Mouse (Mus musculus) layer of hippocampus, adult 8-10 months (tissue): Measurements from ENCODE around the gene Slc35d3. TPM values are rescaled to one million over a fixed set of nuclear protein-coding genes. Genes with fewer than 3 reads are reported as not detected.
A peak's percentile ranks its signal among the peaks of the same experiment; 100 is the strongest.

Source experiments
- DNase-seq, 2 experiments: peaks; one replicate each; pipeline ENCODE4 v3.0.0; 2022; ENCODE audit warnings: low spot score in 2 of 2
- total RNA-seq, 4 experiments: library from RNA; stranded (reverse); gene quantifications; 2 replicates each; pipeline ENCODE4 v1.2.4; 2022

The Slc35d3 gene
- total RNA-seq, 4 experiments from 2014 or later: 0.41 to 0.62 (median 0.60) TPM

DNA sequence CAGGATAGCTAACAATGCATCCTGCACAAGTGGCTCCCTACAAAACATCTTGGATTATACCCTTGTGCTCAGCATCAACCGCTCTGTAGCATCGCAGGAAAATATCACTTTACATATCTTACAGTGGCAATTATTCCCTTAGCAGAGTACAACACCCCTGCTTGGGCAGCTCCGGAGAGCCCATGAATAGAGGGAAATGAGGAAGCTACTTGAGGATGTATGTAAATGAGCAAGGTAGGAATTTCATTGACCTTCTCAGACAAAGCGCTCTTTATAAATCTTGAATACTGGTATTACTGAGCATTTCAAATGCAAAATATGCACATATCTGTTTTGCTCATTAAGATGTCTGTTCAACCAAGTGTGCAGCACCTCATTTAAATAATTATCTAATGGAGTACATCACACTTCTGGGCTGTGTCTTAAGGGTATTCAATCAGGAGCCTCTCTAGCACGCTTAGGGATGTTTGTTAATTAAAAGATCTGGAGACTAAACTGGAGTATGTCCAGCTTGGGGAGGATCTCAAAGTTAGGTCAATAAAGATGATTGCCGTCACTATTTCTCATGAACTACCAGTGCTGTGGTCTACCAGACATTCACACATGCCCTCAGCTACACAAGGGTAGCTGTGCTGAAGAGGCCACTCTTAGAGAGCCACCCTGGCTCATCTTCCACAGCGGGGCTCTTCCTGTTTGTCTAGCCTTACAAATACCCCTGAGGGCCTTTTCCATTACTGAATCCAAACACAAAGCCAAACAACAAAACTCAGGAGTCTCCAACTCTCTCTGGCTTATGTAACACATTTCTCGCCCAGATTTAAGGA, 15.2 kb downstream of the Slc35d3 start:
- DNase-seq: no peak

DNA sequence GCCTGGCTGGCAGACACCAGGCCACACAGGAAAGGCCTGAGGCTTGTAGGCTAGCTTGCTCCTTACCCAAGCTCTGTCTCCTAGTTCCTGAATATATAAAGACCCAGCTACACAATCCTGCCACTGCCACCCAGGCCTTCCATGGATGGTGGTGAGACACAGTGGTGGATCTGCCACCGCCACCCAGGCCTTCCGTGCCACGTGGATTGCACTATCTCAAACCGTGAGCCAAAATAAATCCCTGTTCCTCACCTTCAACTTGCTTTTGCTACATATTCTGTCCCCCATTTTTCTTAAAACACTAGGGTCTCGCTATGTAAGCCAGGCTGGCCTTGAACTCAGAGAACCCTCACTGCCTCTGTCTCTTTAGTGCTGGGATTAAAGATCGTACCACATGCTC, 17.0 kb downstream of the Slc35d3 start:
- DNase-seq: no peak

GRCm38 (mm10) chr10:19831072-19831849, 20.0 kb downstream of the Slc35d3 start:
- DNase-seq: no peak

- DNase-seq: no peak
Measured at GRCm38 (mm10) chr10:19820986-19821385, 30.3 kb downstream of the Slc35d3 start.

GRCm38 (mm10) chr10:19818723-19819355, 32.4 kb downstream of the Slc35d3 start:
- no peak for DNase-seq

DNA sequence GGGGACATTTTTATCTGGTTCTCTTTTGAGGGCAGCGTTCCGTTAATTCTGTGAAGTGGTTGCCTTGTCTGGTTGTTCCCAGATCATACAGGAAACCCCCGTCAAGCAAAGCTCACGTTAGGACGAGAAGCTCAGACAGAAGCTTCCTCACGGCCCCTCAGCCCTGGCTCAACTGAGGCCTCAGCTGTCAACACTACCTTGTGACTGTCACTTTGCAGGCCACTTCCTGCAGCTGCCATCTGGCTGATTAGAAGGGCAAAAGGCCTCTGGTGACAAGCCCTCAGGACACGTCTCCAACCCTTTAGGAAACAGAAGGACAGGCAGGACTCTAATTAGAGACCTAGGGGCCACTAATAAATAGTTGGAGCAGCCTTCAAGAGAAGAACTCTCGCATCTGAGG, 35.9 kb downstream of the Slc35d3 start:
- DNase-seq: no peak

DNA sequence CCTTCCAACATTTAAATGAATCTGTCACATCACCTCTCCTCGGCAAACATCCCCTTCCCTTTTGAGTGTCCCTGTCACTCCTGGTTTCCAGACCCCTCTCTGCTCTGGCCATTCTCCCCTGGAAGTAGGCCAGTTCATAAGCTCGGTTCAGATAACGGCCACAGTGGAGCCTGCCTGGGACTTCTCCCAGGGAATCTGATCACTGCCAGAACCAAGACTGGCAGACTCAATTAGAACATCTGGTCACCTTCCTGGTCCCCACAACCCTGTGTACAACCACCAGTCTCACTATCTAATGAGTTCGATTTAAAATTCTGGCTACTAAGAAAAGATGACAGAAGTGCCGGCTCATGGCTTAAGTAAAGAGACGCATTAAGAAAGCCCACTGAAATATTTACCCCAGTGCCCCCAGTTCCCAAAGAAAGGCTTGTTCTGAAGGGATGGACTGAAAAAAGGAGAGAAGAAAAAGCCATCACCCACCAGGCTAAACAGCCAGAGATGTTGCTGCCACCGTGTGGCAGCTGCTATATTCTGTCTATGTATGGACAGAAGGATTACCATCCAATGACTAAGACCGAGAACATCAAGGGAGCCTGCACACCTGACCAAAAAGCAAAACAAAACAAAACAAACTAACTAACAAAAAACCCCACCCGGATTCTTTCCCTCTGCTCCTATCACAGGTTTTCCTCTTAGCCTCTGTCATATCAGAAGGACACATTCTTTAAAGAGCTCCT, 39.7 kb downstream of the Slc35d3 start:
- peak in 1 of 2 experiments; percentile 28 for DNase-seq

DNA sequence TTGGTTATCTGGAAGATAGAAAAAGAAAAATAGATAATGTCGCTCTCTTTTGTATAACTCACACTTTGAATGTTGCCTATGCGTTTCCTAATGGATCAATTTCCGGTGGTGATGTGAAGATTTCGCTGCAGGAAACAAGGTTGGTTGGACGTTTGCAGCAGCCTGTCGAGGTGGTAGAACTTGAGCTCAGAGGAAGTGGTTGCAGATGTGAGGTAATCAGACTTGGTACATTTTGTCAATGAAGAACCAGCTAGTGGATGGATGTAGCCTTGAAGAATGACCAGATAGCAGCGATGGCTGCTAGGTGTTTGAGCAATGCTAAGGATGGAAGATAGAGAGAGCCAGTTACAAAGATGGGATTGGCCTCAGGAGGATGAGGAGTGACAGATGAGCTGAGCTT, 46.5 kb downstream of the Slc35d3 start:
- DNase-seq: no peak

- DNase-seq: no peak
Measured at GRCm38 (mm10) chr10:19802958-19803357, 48.3 kb downstream of the Slc35d3 start.

Other genes starting within 250 kb of the Slc35d3 start
- gene Il22ra2, start 229.5 kb downstream of the Slc35d3 start, total RNA-seq: not detected
- gene Il20ra, start 138.9 kb downstream of the Slc35d3 start, total RNA-seq: not detected
- 10 to 100 TPM; 20.8 to 24.8 (median 23.2) TPM for gene Pex7, start 56.2 kb upstream of the Slc35d3 start, total RNA-seq
- 10 to 100 TPM; 24.6 to 33.6 (median 24.8) TPM for gene Map3k5, start 83.0 kb upstream of the Slc35d3 start, total RNA-seq